Mouse (Mus musculus) liver, embryonic 14.5 days (tissue): ENCODE results near the gene Inpp5f.

Source experiments
- CTCF ChIP-seq: IDR thresholded peaks from 2 replicates; pipeline ENCODE4 v1.5.1; 2016; ENCODE audit warnings: antibody characterized with exemption, low read depth, control low read depth
- EP300 ChIP-seq: IDR thresholded peaks from 2 replicates; pipeline ENCODE4 v1.6.1; 2016; ENCODE audit warnings: antibody characterized with exemption, low read depth

GRCm38 (mm10) chr7:128692163-128692562, 81.0 kb downstream of the Inpp5f start:
- TF ChIP-seq CTCF, result no peak
- no peak for TF ChIP-seq EP300
